Mouse (Mus musculus) gastrocnemius, adult 2 months (tissue): ENCODE measurements around the gene Auts2. TPM values are rescaled to one million over a fixed set of nuclear protein-coding genes. Genes with fewer than 3 reads are reported as not detected.
A peak's percentile ranks its signal among the peaks of the same experiment; 100 is the strongest.

Experiments used
- DNase-seq: peaks from one replicate; pipeline ENCODE4 v3.0.0; 2022
- H3K27ac ChIP-seq: fragments of 200-600 bp; 2 replicates; pipeline ENCODE4 v1.8.1; 2022; ENCODE audit warnings: mild to moderate bottlenecking
- H3K4me3 ChIP-seq: fragments of 200-600 bp; 2 replicates; pipeline ENCODE4 v1.8.1; 2022; ENCODE audit warnings: mild to moderate bottlenecking, moderate library complexity
- CTCF ChIP-seq: fragments of 200-600 bp; IDR thresholded peaks from 2 replicates; pipeline ENCODE4 v1.8.1; 2022; ENCODE audit warnings: antibody characterized with exemption, mild to moderate bottlenecking, moderate library complexity
- intact Hi-C: fragments of 180-260 bp; cut with DNase I; formaldehyde crosslinking; loops from one replicate; pipeline ENCODE4 v1.15.1; 2025
- total RNA-seq, 2 experiments: library from RNA; stranded (reverse); gene quantifications; 2 replicates each; pipeline ENCODE4 v1.2.3; 2021

The Auts2 gene
- total RNA-seq, 2 experiments from 2014 or later, result 13.0 to 31.1 TPM

- no peak overlapping the region for H3K27ac ChIP-seq
- H3K4me3 ChIP-seq, result no peak overlapping the region
- TF ChIP-seq CTCF, result no peak
- intact Hi-C loops, result no loop called here
- DNase-seq, result no peak
Observed at GRCm38 (mm10) chr5:131965499-131965898, 577.6 kb downstream of the Auts2 start.

GRCm38 (mm10) chr5:131963565-131963964, 579.6 kb downstream of the Auts2 start:
- H3K4me3 ChIP-seq, result no peak overlapping the region
- intact Hi-C loops, result no loop called here
- no peak for TF ChIP-seq CTCF
- DNase-seq, result no peak
- H3K27ac ChIP-seq, result no peak overlapping the region

- intact Hi-C loops, result no loop called here
- no peak overlapping the region for H3K27ac ChIP-seq
- no peak for TF ChIP-seq CTCF
Observed at GRCm38 (mm10) chr5:131961859-131962258, 581.3 kb downstream of the Auts2 start.

GRCm38 (mm10) chr5:131960432-131960831, 582.7 kb downstream of the Auts2 start:
- TF ChIP-seq CTCF, result no peak
- H3K27ac ChIP-seq, result no peak overlapping the region
- no peak for DNase-seq
- H3K4me3 ChIP-seq, result no peak overlapping the region
- intact Hi-C loops, result no loop called here

More at GRCm38 (mm10) chr5:131961859-131962258, 581.3 kb downstream of the Auts2 start:
- DNase-seq, result no peak
- H3K4me3 ChIP-seq, result no peak overlapping the region

GRCm38 (mm10) chr5:131956998-131957397, 586.1 kb downstream of the Auts2 start:
- Histone ChIP-seq H3K27ac (no peak overlapping the region), H3K4me3 (no peak overlapping the region)
- no peak for DNase-seq
- intact Hi-C loops, result no loop called here
- no peak for TF ChIP-seq CTCF

GRCm38 (mm10) chr5:131956090-131956489, 587.1 kb downstream of the Auts2 start:
- no peak overlapping the region for H3K4me3 ChIP-seq
- DNase-seq, result no peak
- intact Hi-C loops, result no loop called here
- no peak for TF ChIP-seq CTCF
- H3K27ac ChIP-seq, result no peak overlapping the region

GRCm38 (mm10) chr5:131955227-131956016, 587.7 kb downstream of the Auts2 start:
- H3K4me3 ChIP-seq, result no peak overlapping the region
- intact Hi-C loops, result no loop called here
- DNase-seq, result no peak
- no peak for TF ChIP-seq CTCF
- H3K27ac ChIP-seq, result no peak overlapping the region

GRCm38 (mm10) chr5:131948571-131949151, 594.5 kb downstream of the Auts2 start:
- DNase-seq, result no peak
- intact Hi-C loops, result no loop called here

GRCm38 (mm10) chr5:131946801-131947200, 596.3 kb downstream of the Auts2 start:
- no peak overlapping the region for H3K27ac ChIP-seq
- DNase-seq, result no peak
- H3K4me3 ChIP-seq, result no peak overlapping the region
- intact Hi-C loops, result no loop called here
- TF ChIP-seq CTCF, result no peak

More at GRCm38 (mm10) chr5:131948571-131949151, 594.5 kb downstream of the Auts2 start:
- peak overlapping the region; percentile 20; the same call in 1 of the 2 replicates for H3K27ac ChIP-seq
- no peak for TF ChIP-seq CTCF
- peak overlapping the region; percentile 19 for H3K4me3 ChIP-seq

GRCm38 (mm10) chr5:131944761-131945160, 598.4 kb downstream of the Auts2 start:
- no peak overlapping the region for H3K27ac ChIP-seq
- TF ChIP-seq CTCF, result no peak
- DNase-seq, result no peak
- H3K4me3 ChIP-seq, result no peak overlapping the region
- intact Hi-C loops, result no loop called here

- no peak for TF ChIP-seq CTCF
- no peak for DNase-seq
- intact Hi-C loops, result no loop called here
- no peak overlapping the region for H3K4me3 ChIP-seq
- no peak overlapping the region for H3K27ac ChIP-seq
Observed at GRCm38 (mm10) chr5:131928696-131929095, 614.4 kb downstream of the Auts2 start.

- TF ChIP-seq CTCF, result no peak
- intact Hi-C loops, result no loop called here
- no peak overlapping the region for H3K4me3 ChIP-seq
- DNase-seq, result no peak
- no peak overlapping the region for H3K27ac ChIP-seq
Observed at GRCm38 (mm10) chr5:131922759-131923158, 620.4 kb downstream of the Auts2 start.

- no peak for DNase-seq
- intact Hi-C loops, result no loop called here
- TF ChIP-seq CTCF, result no peak
- H3K4me3 ChIP-seq, result no peak overlapping the region
- H3K27ac ChIP-seq, result no peak overlapping the region
Observed at GRCm38 (mm10) chr5:131922118-131922517, 621.0 kb downstream of the Auts2 start.
